Mouse (Mus musculus) G1E (cell line): Measurements from ENCODE around the gene Mrpl34.

Source experiments
- CTCF ChIP-seq: IDR thresholded peaks from 2 replicates; pipeline ENCODE4 v1.5.1; 2012; ENCODE audit warnings: low read depth, low read length, inconsistent platforms, mixed read lengths
- GATA1 ChIP-seq: IDR thresholded peaks from 2 replicates; pipeline ENCODE4 v1.6.1; 2012; ENCODE audit warnings: borderline replicate concordance, low read length, inconsistent platforms, mixed read lengths
- GATA2 ChIP-seq: IDR thresholded peaks from 2 replicates; pipeline ENCODE4 v1.6.1; 2012; ENCODE audit warnings: low read depth, low read length, inconsistent platforms, borderline replicate concordance
- POLR2AphosphoS5 ChIP-seq: IDR thresholded peaks from 2 replicates; pipeline ENCODE4 v1.6.1; 2012; ENCODE audit warnings: low read depth, low read length, inconsistent platforms; ENCODE audit not compliant: insufficient replicate concordance
- TAL1 ChIP-seq: conservative IDR thresholded peaks from 2 replicates; pipeline ENCODE4 v1.6.1; 2012; ENCODE audit warnings: low read depth, low read length, inconsistent platforms, mixed read lengths

DNA sequence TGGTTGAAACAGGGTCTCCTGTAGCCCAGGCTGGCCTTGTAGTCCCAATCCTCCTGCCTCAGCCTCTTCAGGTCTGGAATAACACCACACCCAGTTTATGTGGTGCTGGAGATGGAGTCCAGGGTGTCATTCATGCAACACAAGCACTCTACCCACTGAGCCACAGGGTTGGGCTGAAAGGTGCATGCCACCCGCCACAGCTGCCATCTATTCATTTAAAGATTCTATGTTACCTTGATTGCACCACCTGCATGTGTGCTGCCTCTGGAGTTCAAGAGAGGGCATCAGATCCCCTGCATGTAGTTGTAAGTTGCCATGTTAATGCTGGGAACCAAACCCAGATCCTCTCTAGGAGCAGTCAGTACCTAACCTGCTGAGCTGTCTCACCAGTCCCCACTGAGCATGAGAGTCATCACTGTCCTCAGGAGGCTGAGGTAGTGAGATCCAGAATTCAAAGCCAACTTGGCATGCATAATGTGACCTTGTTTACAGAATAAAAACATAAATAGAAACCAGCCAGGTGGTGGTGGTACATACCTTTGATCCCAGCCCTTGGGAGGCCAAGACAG lies 32.4 kb downstream of the Mrpl34 start:
- TF ChIP-seq CTCF (no peak), POLR2AphosphoS5 (no peak), GATA1 (no peak), TAL1 (no peak), GATA2 (no peak)
